Mouse (Mus musculus): ENCODE measurements around the gene Clybl. TPM values are rescaled to one million over a fixed set of nuclear protein-coding genes. Genes with fewer than 3 reads are reported as not detected.

Clybl gene
- polyA plus RNA-seq, 1 experiment, result 11.7 TPM

- TF ChIP-seq CTCF (IDR thresholded peaks at IDR 0.05; ENCODE audit: borderline replicate concordance, extremely low read depth, insufficient read depth, insufficient read length) (no peak), POLR2A (IDR thresholded peaks at IDR 0.05; ENCODE audit: borderline replicate concordance, extremely low read depth, insufficient read depth, insufficient read length, poor library complexity, severe bottlenecking) (no peak)
- DNase-seq (ENCODE audit: low read depth), result no peak
Observed at GRCm38 (mm10) chr14:122412841-122413541, 231.5 kb downstream of the Clybl start.

DNA sequence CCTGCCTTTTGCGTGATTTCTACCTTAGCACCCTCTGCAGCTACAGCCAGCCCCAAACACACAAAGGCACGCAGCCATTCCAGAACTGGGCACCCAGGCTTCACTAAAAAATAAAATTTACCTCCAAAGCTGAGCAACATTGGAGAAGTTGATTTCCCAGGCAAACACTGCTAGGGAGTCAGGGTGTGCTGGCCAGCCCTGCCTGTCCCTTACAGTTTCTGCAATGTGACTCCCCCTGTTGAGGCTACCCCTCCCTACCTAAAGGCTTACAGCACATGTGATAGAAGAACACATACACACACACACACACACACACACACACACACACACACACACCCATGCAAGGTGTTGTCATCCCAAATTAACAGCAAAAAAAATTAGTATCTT is 232.0 kb downstream of the Clybl start:
- no peak for DNase-seq (ENCODE audit: low read depth)
- no peak for TF ChIP-seq CTCF (IDR thresholded peaks at IDR 0.05; ENCODE audit: borderline replicate concordance, extremely low read depth, insufficient read depth, insufficient read length)
- no peak for TF ChIP-seq POLR2A (IDR thresholded peaks at IDR 0.05; ENCODE audit: borderline replicate concordance, extremely low read depth, insufficient read depth, insufficient read length, poor library complexity, severe bottlenecking)

GRCm38 (mm10) chr14:122414786-122415185 is 233.3 kb downstream of the Clybl start:
- DNase-seq (ENCODE audit: low read depth), result no peak
- TF ChIP-seq CTCF (IDR thresholded peaks at IDR 0.05; ENCODE audit: borderline replicate concordance, extremely low read depth, insufficient read depth, insufficient read length), result no peak
- no peak for TF ChIP-seq POLR2A (IDR thresholded peaks at IDR 0.05; ENCODE audit: borderline replicate concordance, extremely low read depth, insufficient read depth, insufficient read length, poor library complexity, severe bottlenecking)

DNA sequence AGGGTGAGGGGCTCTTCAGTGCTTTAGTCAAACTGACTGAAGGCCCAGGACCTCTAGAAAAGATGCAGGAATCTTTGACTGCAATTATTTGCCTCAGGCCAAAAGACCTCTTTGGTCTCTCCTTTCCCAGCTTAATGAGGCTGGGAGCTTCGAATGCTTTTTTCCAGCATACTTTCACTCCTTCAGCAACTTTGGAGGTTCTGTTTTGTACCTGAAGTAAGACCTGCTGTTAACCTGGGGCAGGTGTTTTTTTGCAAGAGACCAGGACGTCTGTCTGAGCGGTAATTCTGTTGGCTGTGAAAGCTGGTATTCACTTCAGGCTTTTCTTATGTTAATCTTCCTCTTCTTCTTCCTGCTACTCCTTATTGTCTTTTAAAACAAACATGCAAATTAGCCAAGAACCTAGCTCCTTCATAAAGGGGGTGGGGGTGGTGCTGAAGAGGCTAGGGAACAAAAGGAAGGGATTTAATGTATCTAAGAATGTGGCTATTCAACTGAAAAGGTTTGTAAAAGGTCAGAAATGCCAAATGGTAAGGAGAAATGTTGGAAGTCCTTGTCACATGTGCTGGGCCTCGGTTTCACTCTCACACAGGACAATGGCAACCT is 234.8 kb downstream of the Clybl start:
- no peak for DNase-seq (ENCODE audit: low read depth)
- TF ChIP-seq CTCF (IDR thresholded peaks at IDR 0.05; ENCODE audit: borderline replicate concordance, extremely low read depth, insufficient read depth, insufficient read length) (no peak), POLR2A (IDR thresholded peaks at IDR 0.05; ENCODE audit: borderline replicate concordance, extremely low read depth, insufficient read depth, insufficient read length, poor library complexity, severe bottlenecking) (no peak)

DNA sequence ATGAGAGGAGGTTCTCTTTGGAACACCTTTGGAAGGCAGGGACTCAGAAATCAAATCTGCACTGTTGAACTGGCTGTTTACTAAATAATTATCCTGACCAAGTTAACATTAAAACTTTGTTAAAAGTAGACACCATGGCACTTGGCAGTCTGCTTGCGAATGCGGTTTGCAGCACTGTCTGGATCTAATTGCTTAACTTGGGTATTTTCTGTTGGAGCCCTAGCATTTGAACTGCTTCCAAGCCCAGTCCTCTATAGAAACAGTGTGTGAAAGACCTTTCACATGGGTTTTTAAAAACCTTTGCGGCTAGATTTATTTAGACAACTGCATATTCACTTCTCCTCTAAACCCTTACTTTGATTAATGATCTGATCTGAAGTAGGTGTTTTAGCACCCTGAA is 242.9 kb downstream of the Clybl start:
- TF ChIP-seq CTCF (IDR thresholded peaks at IDR 0.05; ENCODE audit: borderline replicate concordance, extremely low read depth, insufficient read depth, insufficient read length) (no peak), POLR2A (IDR thresholded peaks at IDR 0.05; ENCODE audit: borderline replicate concordance, extremely low read depth, insufficient read depth, insufficient read length, poor library complexity, severe bottlenecking) (no peak)
- peak; percentile 74 for DNase-seq (ENCODE audit: low read depth)

- DNase-seq (ENCODE audit: low read depth), result no peak
- TF ChIP-seq CTCF (IDR thresholded peaks at IDR 0.05; ENCODE audit: borderline replicate concordance, extremely low read depth, insufficient read depth, insufficient read length) (no peak), POLR2A (IDR thresholded peaks at IDR 0.05; ENCODE audit: borderline replicate concordance, extremely low read depth, insufficient read depth, insufficient read length, poor library complexity, severe bottlenecking) (no peak)
Observed at GRCm38 (mm10) chr14:122426529-122427203, 245.2 kb downstream of the Clybl start.

DNA sequence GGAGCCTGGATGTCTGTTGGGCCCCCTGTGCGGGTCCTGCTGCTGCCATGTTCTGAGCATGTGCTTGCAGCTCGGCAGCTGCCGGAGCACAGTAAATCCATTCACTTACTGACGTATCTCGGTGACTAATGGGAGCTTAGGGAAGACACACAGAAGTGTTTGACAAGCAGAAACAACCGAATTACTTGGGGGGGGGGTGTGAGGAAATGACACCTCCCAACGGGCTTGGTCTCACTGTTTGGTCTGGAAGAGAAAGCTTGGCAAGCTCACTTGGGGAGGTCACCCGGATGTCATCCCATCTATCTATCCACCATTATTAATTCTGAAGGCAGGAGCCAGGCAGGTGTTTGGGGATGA is 245.7 kb downstream of the Clybl start:
- DNase-seq (ENCODE audit: low read depth), result peak; percentile 57
- TF ChIP-seq POLR2A (IDR thresholded peaks at IDR 0.05; ENCODE audit: borderline replicate concordance, extremely low read depth, insufficient read depth, insufficient read length, poor library complexity, severe bottlenecking) (no peak), CTCF (IDR thresholded peaks at IDR 0.05; ENCODE audit: borderline replicate concordance, extremely low read depth, insufficient read depth, insufficient read length) (no peak)

DNA sequence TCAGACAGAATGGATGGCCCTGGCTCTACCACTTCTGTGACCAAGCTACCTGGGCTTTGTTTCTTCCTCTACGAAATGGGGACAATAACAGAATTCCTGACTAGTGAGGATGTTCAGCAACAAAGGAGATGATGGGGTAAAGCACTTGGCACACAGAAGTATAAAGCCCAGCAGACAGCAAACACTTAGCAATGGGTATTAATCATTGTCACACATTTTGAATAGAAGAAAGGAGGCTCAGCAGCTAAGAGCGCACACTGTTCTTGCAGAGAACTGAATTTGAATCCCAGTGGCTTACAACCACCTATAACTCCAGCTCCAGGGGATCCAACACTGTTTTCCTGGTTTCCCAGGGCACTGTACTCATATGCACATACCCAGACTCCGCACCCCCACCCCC is 246.2 kb downstream of the Clybl start:
- no peak for DNase-seq (ENCODE audit: low read depth)
- TF ChIP-seq POLR2A (IDR thresholded peaks at IDR 0.05; ENCODE audit: borderline replicate concordance, extremely low read depth, insufficient read depth, insufficient read length, poor library complexity, severe bottlenecking), result no peak
- TF ChIP-seq CTCF (IDR thresholded peaks at IDR 0.05; ENCODE audit: borderline replicate concordance, extremely low read depth, insufficient read depth, insufficient read length), result no peak

- DNase-seq (ENCODE audit: low read depth), result no peak
- TF ChIP-seq CTCF (IDR thresholded peaks at IDR 0.05; ENCODE audit: borderline replicate concordance, extremely low read depth, insufficient read depth, insufficient read length), result no peak
- TF ChIP-seq POLR2A (IDR thresholded peaks at IDR 0.05; ENCODE audit: borderline replicate concordance, extremely low read depth, insufficient read depth, insufficient read length, poor library complexity, severe bottlenecking), result no peak
Observed at GRCm38 (mm10) chr14:122432558-122432957, 251.1 kb downstream of the Clybl start.

GRCm38 (mm10) chr14:122434039-122434438 is 252.5 kb downstream of the Clybl start:
- TF ChIP-seq CTCF (IDR thresholded peaks at IDR 0.05; ENCODE audit: borderline replicate concordance, extremely low read depth, insufficient read depth, insufficient read length) (no peak), POLR2A (IDR thresholded peaks at IDR 0.05; ENCODE audit: borderline replicate concordance, extremely low read depth, insufficient read depth, insufficient read length, poor library complexity, severe bottlenecking) (no peak)
- no peak for DNase-seq (ENCODE audit: low read depth)

- no peak for TF ChIP-seq POLR2A (IDR thresholded peaks at IDR 0.05; ENCODE audit: borderline replicate concordance, extremely low read depth, insufficient read depth, insufficient read length, poor library complexity, severe bottlenecking)
- no peak for TF ChIP-seq CTCF (IDR thresholded peaks at IDR 0.05; ENCODE audit: borderline replicate concordance, extremely low read depth, insufficient read depth, insufficient read length)
- DNase-seq (ENCODE audit: low read depth), result peak; percentile 78
Observed at GRCm38 (mm10) chr14:122436850-122437249, 255.3 kb downstream of the Clybl start.

Measured in brain, embryonic 14.5 days (tissue).